Mouse (Mus musculus): ENCODE measurements around the gene Snx5. TPM values are rescaled to one million over a fixed set of nuclear protein-coding genes. Genes with fewer than 3 reads are reported as not detected.
A peak's percentile ranks its signal among the peaks of the same experiment; 100 is the strongest.

The Snx5 gene
- polyA plus RNA-seq, 1 experiment from 2014 or later: 168 TPM

DNA sequence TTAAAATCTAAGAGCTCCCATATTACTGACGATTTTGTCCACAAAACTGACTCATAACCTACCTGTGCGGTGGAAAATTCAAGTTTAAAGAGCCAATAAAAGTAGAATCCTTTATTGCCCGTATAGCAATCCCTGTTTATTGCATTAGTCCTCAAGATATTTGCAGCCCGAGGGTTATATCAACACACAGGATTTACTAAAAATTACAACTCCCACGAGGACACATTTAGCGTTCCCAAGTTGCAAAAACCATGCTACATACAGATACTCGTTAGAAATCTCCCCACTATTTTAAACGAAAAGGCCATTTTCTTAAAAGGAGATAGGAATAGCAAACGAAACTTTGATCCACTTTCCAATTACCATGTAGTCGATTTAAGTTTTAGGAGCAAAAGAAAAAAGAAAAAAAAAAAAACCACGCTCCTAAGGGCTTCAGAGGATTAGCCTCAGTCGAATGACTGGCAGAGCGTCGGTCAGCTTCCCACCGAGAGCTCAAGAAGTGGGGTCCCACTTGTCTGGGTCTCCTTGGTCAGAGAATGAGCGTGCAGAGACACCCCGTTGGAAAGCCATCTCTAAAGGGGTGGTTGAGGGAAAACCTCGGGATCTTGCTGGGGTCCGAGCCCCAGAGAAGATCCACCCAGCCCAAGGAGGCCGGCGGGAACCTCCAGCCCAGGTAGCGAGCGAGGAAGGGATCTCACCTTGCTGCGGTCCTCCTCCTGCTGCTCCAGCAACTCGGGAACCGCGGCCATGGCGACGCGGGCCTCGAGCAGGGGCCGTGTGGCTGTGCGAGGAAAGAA, 829 bp downstream of the Snx5 start:
- H3K27ac ChIP-seq (ENCODE audit: low read depth, low read length): peak overlapping the region; percentile 93
- H3K9ac ChIP-seq (ENCODE audit: low read depth, low read length): peak overlapping the region; percentile 87
- peaks cover 40% of the 10 kb centered on the region for H3K4me1 ChIP-seq (replicated peaks; ENCODE audit: control insufficient read depth, insufficient read depth, low read length)
- peaks cover 4% of the 10 kb centered on the region; the same call in 1 of the 2 replicates for H3K36me3 ChIP-seq (ENCODE audit: control insufficient read depth, insufficient read depth, low read length)
- ATAC-seq (replicated peaks; ENCODE audit: low FRiP score) (no peak; the same call in 1 of the 2 replicates), DNase-seq (ENCODE audit: low spot score) (no peak)
- WGBS: under 1% methylated on average over 33 of the region's 33 CpGs
- peak overlapping the region; percentile 72 for H3K4me3 ChIP-seq (ENCODE audit: low read depth, low read length)
- no peaks in the 10 kb centered on the region for H3K27me3 ChIP-seq (replicated peaks; ENCODE audit: control insufficient read depth, insufficient read depth, low read length)
- peak overlapping the region; percentile 89 for H3K4me2 ChIP-seq
- H3K9me3 ChIP-seq (ENCODE audit: control insufficient read depth, low read length): no peaks in the 10 kb centered on the region

DNA sequence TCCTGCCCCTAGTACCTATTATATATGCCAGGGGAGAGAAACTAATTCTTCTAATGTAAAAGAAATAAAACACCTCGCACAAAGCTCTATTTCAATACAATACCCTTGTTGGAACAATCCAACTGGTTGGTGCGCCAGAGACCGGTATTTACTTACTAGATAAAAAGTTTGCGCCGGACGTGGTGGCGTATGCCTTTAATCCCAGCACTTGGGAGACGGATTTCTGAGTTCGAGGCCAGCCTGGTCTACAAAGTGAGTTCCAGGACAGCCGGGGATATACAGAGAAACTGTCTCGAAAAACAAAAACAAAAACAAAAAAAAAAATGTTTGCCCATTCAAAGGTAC, 1.4 kb downstream of the Snx5 start:
- H3K27me3 ChIP-seq (replicated peaks; ENCODE audit: control insufficient read depth, insufficient read depth, low read length): no peaks in the 10 kb centered on the region
- no peaks in the 10 kb centered on the region for H3K9me3 ChIP-seq (ENCODE audit: control insufficient read depth, low read length)
- DNase-seq (ENCODE audit: low spot score) (no peak), ATAC-seq (replicated peaks; ENCODE audit: low FRiP score) (no peak)
- H3K36me3 ChIP-seq (ENCODE audit: control insufficient read depth, insufficient read depth, low read length): peaks cover 9% of the 10 kb centered on the region; the same call in 1 of the 2 replicates
- peak overlapping the region; percentile 72 for H3K4me3 ChIP-seq (ENCODE audit: low read depth, low read length)
- WGBS: 1% methylated on average over 11 of the region's 11 CpGs
- peak overlapping the region; percentile 93; the same call in 1 of the 2 replicates for H3K27ac ChIP-seq (ENCODE audit: low read depth, low read length)
- H3K4me2 ChIP-seq: peak overlapping the region; percentile 89
- H3K9ac ChIP-seq (ENCODE audit: low read depth, low read length): peak overlapping the region; percentile 87
- peaks cover 38% of the 10 kb centered on the region for H3K4me1 ChIP-seq (replicated peaks; ENCODE audit: control insufficient read depth, insufficient read depth, low read length)

DNA sequence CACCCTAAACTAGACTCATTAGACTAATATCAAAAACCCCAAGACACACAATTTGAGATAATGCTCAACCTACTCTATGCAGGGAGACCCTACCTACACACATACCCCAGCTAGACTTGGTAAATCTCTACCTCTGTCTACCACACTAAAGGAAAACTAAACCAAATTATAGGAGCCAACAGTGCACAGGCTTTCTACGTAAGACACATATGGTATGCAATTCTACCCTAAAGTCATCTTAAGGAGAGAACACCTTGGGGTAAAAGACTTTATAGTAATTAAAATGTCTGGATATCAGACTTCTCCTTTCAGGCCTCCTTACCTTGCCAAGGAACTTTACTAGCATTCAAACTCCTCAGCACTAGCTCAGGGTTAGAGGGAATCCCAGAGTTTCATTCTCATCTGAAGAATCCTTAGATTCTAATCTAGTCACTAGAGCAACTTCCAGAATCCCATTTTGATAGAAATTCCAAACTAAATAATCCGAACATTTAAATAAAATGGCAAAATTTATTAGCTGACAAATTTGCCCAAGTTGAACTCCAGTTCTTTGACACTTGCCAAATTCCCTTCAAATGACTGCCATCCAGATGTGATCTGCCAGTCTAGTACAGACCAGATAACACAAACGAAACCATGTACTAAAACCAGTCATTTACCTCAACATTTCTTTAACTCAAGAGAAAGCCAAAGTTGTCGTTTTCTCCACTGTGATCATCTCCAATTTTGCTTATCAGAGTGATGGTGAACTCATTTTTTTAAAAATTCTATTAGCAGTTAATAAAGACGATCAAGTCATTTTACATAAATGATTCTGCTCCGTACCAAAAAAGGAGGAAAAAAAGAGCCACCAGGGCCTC, 2.0 kb downstream of the Snx5 start:
- H3K27ac ChIP-seq (ENCODE audit: low read depth, low read length): peak overlapping the region; percentile 93; the same call in 1 of the 2 replicates
- H3K36me3 ChIP-seq (ENCODE audit: control insufficient read depth, insufficient read depth, low read length): peaks cover 11% of the 10 kb centered on the region; the same call in 1 of the 2 replicates
- peak overlapping the region; percentile 89 for H3K4me2 ChIP-seq
- H3K4me3 ChIP-seq (ENCODE audit: low read depth, low read length): peak overlapping the region; percentile 72
- 3% methylated on average over 6 of the region's 6 CpGs for WGBS
- no peaks in the 10 kb centered on the region for H3K27me3 ChIP-seq (replicated peaks; ENCODE audit: control insufficient read depth, insufficient read depth, low read length)
- H3K9me3 ChIP-seq (ENCODE audit: control insufficient read depth, low read length): no peaks in the 10 kb centered on the region
- ATAC-seq (replicated peaks; ENCODE audit: low FRiP score) (no peak), DNase-seq (ENCODE audit: low spot score) (no peak)
- peak overlapping the region; percentile 87 for H3K9ac ChIP-seq (ENCODE audit: low read depth, low read length)
- peaks cover 38% of the 10 kb centered on the region for H3K4me1 ChIP-seq (replicated peaks; ENCODE audit: control insufficient read depth, insufficient read depth, low read length)

DNA sequence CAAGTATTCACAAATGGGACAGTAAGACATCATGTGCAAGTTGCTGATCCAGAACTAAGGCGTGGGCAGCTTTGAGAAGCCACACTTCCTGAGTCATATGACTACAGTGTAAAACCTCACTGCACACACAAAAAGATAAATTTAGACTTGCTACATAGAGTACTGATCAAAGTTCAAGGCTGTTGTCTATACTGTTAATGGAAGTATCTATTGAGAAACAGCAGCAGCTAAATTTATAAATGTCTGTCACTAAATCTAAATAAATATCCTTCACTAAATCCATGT, 3.0 kb downstream of the Snx5 start:
- WGBS: 22% methylated on average over 1 of the region's 1 CpGs
- H3K4me3 ChIP-seq (ENCODE audit: low read depth, low read length): peak overlapping the region; percentile 72
- no peaks in the 10 kb centered on the region for H3K9me3 ChIP-seq (ENCODE audit: control insufficient read depth, low read length)
- H3K9ac ChIP-seq (ENCODE audit: low read depth, low read length): peak overlapping the region; percentile 87
- H3K36me3 ChIP-seq (ENCODE audit: control insufficient read depth, insufficient read depth, low read length): peaks cover 14% of the 10 kb centered on the region; the same call in 1 of the 2 replicates
- peak overlapping the region; percentile 89 for H3K4me2 ChIP-seq
- DNase-seq (ENCODE audit: low spot score): no peak
- no peaks in the 10 kb centered on the region for H3K27me3 ChIP-seq (replicated peaks; ENCODE audit: control insufficient read depth, insufficient read depth, low read length)
- no peak for ATAC-seq (replicated peaks; ENCODE audit: low FRiP score)
- H3K27ac ChIP-seq (ENCODE audit: low read depth, low read length): no peak overlapping the region
- peaks cover 38% of the 10 kb centered on the region for H3K4me1 ChIP-seq (replicated peaks; ENCODE audit: control insufficient read depth, insufficient read depth, low read length)

DNA sequence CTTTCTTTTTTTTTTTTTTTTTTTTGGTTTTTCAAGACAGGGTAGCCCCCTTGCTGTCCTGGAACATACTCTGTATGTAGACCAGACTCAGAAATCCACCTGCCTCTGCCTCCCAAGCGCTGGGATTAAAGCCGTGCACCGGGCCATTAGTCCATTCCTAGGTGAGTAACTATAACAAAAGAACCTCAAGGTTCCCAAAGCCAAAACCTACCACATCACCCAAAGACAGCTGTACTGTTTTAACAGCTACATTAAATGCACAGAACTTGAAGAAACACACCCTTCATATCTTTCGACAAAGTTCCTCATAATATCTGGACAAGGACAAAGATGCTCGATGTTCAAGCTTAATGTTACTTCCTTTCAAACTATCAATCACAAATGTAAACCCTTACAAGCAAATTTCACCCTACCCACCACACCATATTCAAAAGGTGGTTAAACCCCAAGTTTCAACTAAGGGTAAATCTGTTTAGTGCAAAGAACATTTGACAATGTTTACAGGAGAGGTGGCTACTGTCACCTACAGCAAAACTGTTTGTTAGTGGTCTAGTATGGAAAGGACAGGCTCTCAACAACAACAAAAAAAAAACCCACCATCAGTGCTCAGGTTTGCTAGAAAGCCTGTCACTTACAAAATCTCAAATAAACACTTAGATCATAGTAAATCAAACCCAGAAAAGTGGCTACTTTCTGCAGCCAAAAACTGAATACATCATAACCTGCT, 3.5 kb downstream of the Snx5 start:
- WGBS: 42% methylated on average over 5 of the region's 5 CpGs
- Histone ChIP-seq H3K9ac (ENCODE audit: low read depth, low read length) (peak overlapping the region; percentile 87), H3K36me3 (ENCODE audit: control insufficient read depth, insufficient read depth, low read length) (peaks cover 14% of the 10 kb centered on the region; the same call in 1 of the 2 replicates), H3K4me2 (peak overlapping the region; percentile 89), H3K27ac (ENCODE audit: low read depth, low read length) (0 out of 2 replicates have a peak overlapping the region, but pooled peaks have one; percentile 9), H3K27me3 (replicated peaks; ENCODE audit: control insufficient read depth, insufficient read depth, low read length) (no peaks in the 10 kb centered on the region), H3K4me1 (replicated peaks; ENCODE audit: control insufficient read depth, insufficient read depth, low read length) (peaks cover 36% of the 10 kb centered on the region), H3K4me3 (ENCODE audit: low read depth, low read length) (peak overlapping the region; percentile 72), H3K9me3 (ENCODE audit: control insufficient read depth, low read length) (no peaks in the 10 kb centered on the region)
- DNase-seq (ENCODE audit: low spot score) (no peak), ATAC-seq (replicated peaks; ENCODE audit: low FRiP score) (no peak)

DNA sequence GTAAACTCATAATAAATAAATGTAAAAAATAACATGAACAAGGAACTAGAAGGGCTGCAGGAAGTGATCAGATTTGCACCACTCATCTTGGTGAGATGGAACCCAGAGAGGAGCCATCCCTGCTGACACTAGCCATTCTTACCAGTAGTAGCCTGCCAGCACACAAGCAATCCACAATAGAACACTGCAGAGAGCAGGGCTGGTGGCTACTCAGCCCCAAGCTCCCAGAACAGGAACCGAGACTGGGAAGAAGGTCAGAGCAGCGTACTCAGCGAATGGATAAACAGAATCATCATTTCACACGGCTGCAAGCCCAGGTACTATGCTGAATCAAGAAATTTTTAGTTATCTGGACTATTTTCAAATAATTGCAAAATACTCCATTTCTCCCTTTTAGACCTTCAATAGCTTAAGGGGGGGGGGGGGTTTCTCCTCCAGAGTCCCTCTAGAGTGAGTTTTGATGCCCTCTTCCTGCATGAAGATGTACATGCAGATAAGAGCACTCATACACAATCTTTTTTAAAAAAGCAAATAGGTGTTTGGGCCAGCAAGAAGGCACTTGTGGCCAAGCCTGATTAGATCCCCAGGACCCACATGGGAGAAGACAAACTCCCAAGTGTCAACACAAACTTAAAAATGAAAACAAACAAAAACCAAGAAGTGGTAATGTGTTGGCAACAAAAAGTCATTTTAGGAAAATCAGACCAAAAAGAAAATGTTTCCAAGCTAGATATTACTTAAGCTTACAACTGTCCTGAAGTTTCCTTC, 4.6 kb downstream of the Snx5 start:
- ATAC-seq (replicated peaks; ENCODE audit: low FRiP score): no peak
- Histone ChIP-seq H3K27me3 (replicated peaks; ENCODE audit: control insufficient read depth, insufficient read depth, low read length) (no peaks in the 10 kb centered on the region), H3K27ac (ENCODE audit: low read depth, low read length) (no peak overlapping the region; the same call in 1 of the 2 replicates), H3K9ac (ENCODE audit: low read depth, low read length) (peak overlapping the region; percentile 22), H3K36me3 (ENCODE audit: control insufficient read depth, insufficient read depth, low read length) (peaks cover 19% of the 10 kb centered on the region; the same call in 1 of the 2 replicates), H3K4me1 (replicated peaks; ENCODE audit: control insufficient read depth, insufficient read depth, low read length) (peaks cover 36% of the 10 kb centered on the region), H3K9me3 (ENCODE audit: control insufficient read depth, low read length) (no peaks in the 10 kb centered on the region), H3K4me2 (peak overlapping the region; percentile 89), H3K4me3 (ENCODE audit: low read depth, low read length) (peak overlapping the region; percentile 72; the same call in 1 of the 2 replicates)
- 39% methylated on average over 4 of the region's 4 CpGs for WGBS
- no peak for DNase-seq (ENCODE audit: low spot score)

DNA sequence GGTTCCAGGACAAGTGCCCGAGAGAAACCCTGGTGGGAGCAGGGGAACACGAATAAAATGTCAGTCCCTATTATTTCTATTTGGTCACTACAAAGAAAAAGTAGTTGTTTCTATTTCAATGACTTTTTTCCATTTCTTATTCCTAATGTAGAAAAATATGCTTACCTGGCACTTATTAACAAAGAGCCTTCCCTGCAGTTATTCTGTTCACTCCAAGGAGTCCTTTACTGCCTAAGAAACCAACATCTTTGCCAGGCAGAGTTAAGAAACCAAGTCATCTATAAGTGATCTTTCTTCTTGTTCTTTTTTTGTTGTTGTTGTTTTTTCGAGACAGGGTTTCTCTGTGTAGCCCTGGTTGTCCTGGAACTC, 5.6 kb downstream of the Snx5 start:
- 66% methylated on average over 3 of the region's 3 CpGs for WGBS
- Histone ChIP-seq H3K27ac (ENCODE audit: low read depth, low read length) (no peak overlapping the region), H3K4me3 (ENCODE audit: low read depth, low read length) (0 out of 2 replicates have a peak overlapping the region, but pooled peaks have one; percentile 6), H3K4me1 (replicated peaks; ENCODE audit: control insufficient read depth, insufficient read depth, low read length) (peaks cover 36% of the 10 kb centered on the region), H3K4me2 (peak overlapping the region; percentile 89), H3K36me3 (ENCODE audit: control insufficient read depth, insufficient read depth, low read length) (peaks cover 25% of the 10 kb centered on the region), H3K9me3 (ENCODE audit: control insufficient read depth, low read length) (no peaks in the 10 kb centered on the region), H3K27me3 (replicated peaks; ENCODE audit: control insufficient read depth, insufficient read depth, low read length) (no peaks in the 10 kb centered on the region), H3K9ac (ENCODE audit: low read depth, low read length) (no peak overlapping the region)
- DNase-seq (ENCODE audit: low spot score) (no peak), ATAC-seq (replicated peaks; ENCODE audit: low FRiP score) (no peak)

Measured in liver, embryonic 11.5 days (tissue).